Mouse (Mus musculus): ENCODE data around the gene Olfr1162. TPM values are rescaled to one million over a fixed set of nuclear protein-coding genes. Genes with fewer than 3 reads are reported as not detected.

Gene Olfr1162
- not detected in 2 replicates for polyA plus RNA-seq (2015; fragmentation: Nextera tagmentation; extraction: Ambion mirVana)

DNA sequence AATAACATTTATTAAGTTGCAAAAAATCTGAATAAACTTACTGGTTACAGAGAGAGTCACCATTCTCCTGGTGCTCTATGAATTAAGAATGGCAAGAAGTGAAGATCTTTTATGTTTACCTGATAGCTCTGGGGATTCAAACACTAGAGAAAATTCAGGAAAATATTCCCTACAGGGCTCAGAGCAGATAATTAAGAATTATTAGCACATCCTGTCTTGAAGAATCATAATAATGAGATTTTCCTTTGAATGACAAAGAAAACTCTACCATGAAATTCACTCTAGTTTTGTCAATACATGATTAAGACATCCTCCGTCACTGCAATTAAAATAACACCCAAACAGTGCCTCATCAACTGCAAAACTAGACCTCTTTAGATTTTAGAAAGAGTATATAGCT lies at the start of gene Olfr1162:
Gene Olfr1162, minus strand, starts transcription at position 101 of the 400 bp plus-strand sequence.

DNA sequence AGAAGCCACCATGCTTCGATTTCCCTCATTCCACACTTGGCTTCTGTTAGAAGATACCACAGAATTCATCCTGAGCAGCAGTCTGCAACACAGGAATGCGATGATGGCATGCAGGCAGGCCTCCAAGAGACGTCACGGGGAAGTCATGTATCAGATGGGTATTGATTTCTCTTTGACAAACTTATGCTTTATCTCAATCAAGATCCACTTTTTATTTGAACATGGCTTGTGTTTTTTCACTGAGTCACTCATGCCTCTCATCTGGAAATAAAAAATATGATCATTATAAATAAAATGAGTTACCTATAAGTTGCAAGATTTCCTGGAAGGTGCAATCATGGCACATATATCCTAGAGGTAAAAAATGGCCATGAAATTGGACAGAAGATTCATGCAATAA lies 42.9 kb upstream of the Olfr1162 start, which contains the start of gene Olfr1164:
Gene Olfr1164, minus strand, starts transcription at position 101 of the 400 bp plus-strand sequence.

DNA sequence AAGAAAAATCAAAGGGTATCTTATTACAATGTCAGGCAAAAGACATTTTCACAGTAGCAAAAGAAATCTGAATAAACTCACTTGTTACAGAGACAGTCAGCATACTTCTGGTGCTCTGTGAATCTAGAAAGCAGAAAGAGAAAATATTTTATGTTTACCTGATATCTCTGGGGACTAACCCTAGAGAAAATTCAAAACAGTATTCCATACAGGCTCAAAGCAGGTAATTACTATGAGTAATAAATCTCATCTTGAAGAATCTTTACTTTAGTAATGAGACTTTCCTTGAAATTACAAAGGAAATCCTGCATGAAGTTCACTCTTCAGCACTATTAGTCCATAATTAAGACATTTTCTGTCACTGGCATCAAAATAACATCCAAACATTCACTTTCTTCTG lies 20.8 kb upstream of the Olfr1162 start, which contains the start of gene Olfr1163:
Gene Olfr1163, minus strand, starts transcription at position 101 of the 400 bp plus-strand sequence.

DNA sequence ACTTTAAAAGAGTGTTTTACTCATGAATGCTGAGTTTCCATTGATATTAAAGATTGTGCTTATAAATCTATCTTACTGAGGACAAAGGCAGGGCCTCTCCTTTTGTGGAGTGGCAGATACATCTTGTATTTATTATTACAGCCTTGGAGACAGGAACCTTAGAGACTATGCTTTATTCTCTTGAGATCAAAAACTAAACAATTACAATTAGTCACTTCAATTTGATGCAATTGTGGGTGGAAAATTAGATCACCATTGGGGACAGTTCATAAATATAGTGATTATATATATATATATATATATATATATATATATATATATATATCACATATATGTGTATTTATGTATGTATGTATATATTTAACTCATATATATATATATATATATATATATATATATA lies 13.3 kb downstream of the Olfr1162 start, which contains the start of gene Olfr73:
Gene Olfr73, minus strand, starts transcription at position 101 of the 400 bp plus-strand sequence.

DNA sequence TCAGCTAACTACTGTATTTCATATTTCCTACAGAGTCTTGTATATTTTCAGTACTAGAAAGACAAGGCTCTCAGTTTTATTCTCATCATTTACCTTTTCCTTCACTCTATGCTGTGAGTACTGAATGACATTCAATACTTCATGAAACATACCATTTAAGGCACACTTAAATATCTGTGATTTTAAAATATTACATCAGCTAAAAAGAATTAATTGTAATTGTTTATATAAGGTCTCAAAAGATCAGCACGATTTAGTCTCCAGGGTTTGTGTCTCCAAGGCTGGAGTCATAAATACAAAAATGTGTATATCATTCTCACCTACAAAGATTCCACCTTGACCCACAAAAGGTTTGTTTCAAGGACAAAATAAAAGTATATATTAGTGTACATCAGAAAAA lies 28.5 kb downstream of the Olfr1162 start, which contains the start of gene Olfr1161:
Gene Olfr1161, plus strand, starts transcription at position 301 of the 400 bp plus-strand sequence.

DNA sequence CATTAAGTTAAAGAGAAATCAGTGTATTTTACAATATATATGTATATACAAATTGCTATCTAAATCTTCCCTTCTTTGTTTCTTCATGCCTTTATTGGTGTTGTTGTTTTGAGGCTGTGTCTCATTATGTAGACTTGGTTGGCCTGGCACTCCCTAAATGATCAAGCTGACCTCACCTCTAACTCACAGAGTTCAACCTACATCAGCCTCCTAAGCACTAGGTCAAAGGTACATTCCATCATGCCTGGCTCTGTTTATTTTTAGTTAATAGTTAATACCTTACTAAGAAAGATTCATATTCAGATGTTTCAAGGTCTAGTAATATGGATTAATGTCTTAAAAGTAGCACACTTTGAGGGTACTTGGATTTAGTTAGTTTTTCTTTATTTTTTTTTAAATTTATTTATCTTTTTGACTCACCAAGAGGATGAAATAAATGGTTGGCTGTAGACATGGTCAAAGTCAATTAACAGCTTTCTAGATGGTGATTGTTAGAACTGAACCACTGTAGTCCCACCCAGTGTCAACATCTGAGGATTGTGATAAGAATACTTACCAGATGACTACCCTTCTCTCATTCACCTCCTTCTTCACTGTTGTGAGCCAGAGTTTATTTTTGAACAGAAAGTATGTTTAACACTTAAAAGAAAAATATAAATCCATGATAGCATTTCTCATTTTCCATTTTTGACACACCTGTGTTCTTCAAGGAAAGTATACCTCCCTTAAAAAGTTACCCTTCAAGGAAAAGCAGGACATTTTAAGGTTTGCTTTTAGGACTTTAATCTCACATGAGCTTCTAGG lies 43.2 kb downstream of the Olfr1162 start, which contains the start of gene Olfr1160:
Gene Olfr1160, minus strand, starts transcription at position 754 of the 804 bp plus-strand sequence.

Other genes with a start within 250 kb of the Olfr1162 start
- not detected in 2 replicates for gene Olfr1145, start 241.3 kb downstream of the Olfr1162 start, polyA plus RNA-seq (2015; fragmentation: Nextera tagmentation; extraction: Ambion mirVana)
- gene Olfr1148, start 220.6 kb downstream of the Olfr1162 start, polyA plus RNA-seq (2015; fragmentation: Nextera tagmentation; extraction: Ambion mirVana), result not detected in 2 replicates
- gene Olfr1150-ps1, start 207.1 kb downstream of the Olfr1162 start, polyA plus RNA-seq (2015; fragmentation: Nextera tagmentation; extraction: Ambion mirVana), result not detected in 2 replicates
- not detected in 2 replicates for gene Olfr1151, start 195.3 kb downstream of the Olfr1162 start, polyA plus RNA-seq (2015; fragmentation: Nextera tagmentation; extraction: Ambion mirVana)
- gene Olfr1152, start 184.6 kb downstream of the Olfr1162 start, polyA plus RNA-seq (2015; fragmentation: Nextera tagmentation; extraction: Ambion mirVana), result not detected in 2 replicates
- gene Olfr1153, start 156.2 kb downstream of the Olfr1162 start, polyA plus RNA-seq (2015; fragmentation: Nextera tagmentation; extraction: Ambion mirVana), result not detected in 2 replicates
- not detected in 2 replicates for gene Olfr1154, start 146.0 kb downstream of the Olfr1162 start, polyA plus RNA-seq (2015; fragmentation: Nextera tagmentation; extraction: Ambion mirVana)
- not detected in 2 replicates for gene Olfr1155, start 106.0 kb downstream of the Olfr1162 start, polyA plus RNA-seq (2015; fragmentation: Nextera tagmentation; extraction: Ambion mirVana)
- not detected in 2 replicates for gene Olfr1156, start 98.0 kb downstream of the Olfr1162 start, polyA plus RNA-seq (2015; fragmentation: Nextera tagmentation; extraction: Ambion mirVana)
- gene Olfr1157, start 82.8 kb downstream of the Olfr1162 start, polyA plus RNA-seq (2015; fragmentation: Nextera tagmentation; extraction: Ambion mirVana), result not detected in 2 replicates
- gene Olfr74, start 76.5 kb downstream of the Olfr1162 start, polyA plus RNA-seq (2015; fragmentation: Nextera tagmentation; extraction: Ambion mirVana), result not detected in 2 replicates
- not detected in 2 replicates for gene Olfr1158, start 61.0 kb downstream of the Olfr1162 start, polyA plus RNA-seq (2015; fragmentation: Nextera tagmentation; extraction: Ambion mirVana)
- not detected in 2 replicates for gene Olfr1160, start 42.9 kb downstream of the Olfr1162 start, polyA plus RNA-seq (2015; fragmentation: Nextera tagmentation; extraction: Ambion mirVana)
- gene Olfr1161, start 28.4 kb downstream of the Olfr1162 start, polyA plus RNA-seq (2015; fragmentation: Nextera tagmentation; extraction: Ambion mirVana), result not detected in 2 replicates
- not detected in 2 replicates for gene Olfr73, start 13.4 kb downstream of the Olfr1162 start, polyA plus RNA-seq (2015; fragmentation: Nextera tagmentation; extraction: Ambion mirVana)
- not detected in 2 replicates for gene Olfr1163, start 20.7 kb upstream of the Olfr1162 start, polyA plus RNA-seq (2015; fragmentation: Nextera tagmentation; extraction: Ambion mirVana)
- not detected in 2 replicates for gene Olfr1164, start 42.8 kb upstream of the Olfr1162 start, polyA plus RNA-seq (2015; fragmentation: Nextera tagmentation; extraction: Ambion mirVana)
- not detected in 2 replicates for gene Olfr1166, start 77.1 kb upstream of the Olfr1162 start, polyA plus RNA-seq (2015; fragmentation: Nextera tagmentation; extraction: Ambion mirVana)
- gene Olfr1167, start 104.1 kb upstream of the Olfr1162 start, polyA plus RNA-seq (2015; fragmentation: Nextera tagmentation; extraction: Ambion mirVana), result not detected in 2 replicates
- not detected in 2 replicates for gene Olfr1168, start 130.8 kb upstream of the Olfr1162 start, polyA plus RNA-seq (2015; fragmentation: Nextera tagmentation; extraction: Ambion mirVana)
- gene Olfr1170, start 177.2 kb upstream of the Olfr1162 start, polyA plus RNA-seq (2015; fragmentation: Nextera tagmentation; extraction: Ambion mirVana), result not detected in 2 replicates
- not detected in 2 replicates for gene Olfr1173, start 228.7 kb upstream of the Olfr1162 start, polyA plus RNA-seq (2015; fragmentation: Nextera tagmentation; extraction: Ambion mirVana)

Data from skeletal muscle tissue, postnatal 0 days (tissue).